In the genomic region with DNA sequence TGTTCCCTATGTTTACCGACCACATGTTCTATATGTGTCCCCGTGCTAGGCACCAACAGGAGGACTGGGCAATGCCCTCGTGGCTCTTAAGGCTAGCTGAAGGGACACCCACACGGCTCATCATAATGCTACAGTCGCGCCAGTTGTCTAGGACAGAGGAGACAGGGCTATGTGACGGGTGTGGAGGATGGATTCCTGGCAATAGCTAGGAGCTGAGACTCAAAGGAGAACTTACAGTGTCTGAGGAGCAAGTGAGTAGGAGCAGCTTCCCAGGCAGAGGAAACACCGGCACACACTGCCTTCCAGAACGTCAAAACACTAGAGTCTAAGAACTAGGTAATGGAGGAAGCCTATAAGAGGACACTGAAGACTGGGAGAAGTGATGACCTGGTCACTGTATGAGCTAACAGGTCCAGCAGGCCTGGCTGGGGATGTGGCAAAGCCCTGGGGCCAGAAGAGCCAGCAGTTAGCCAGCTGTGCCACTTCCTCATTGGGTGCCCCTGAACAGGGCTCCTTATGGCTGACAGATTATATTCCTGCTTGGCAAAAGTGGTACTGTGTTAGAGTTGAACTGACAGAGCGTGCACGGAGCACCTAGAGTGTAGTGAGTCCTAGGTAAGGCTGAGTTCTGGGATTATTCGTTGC, we compare ENCODE assay signal across 15 mouse cellular contexts. TPM values are rescaled to one million over a fixed set of nuclear protein-coding genes. Genes with fewer than 3 reads are reported as not detected.
DNase-seq lines count a peak whose midpoint lies in the region; ATAC-seq and TF ChIP-seq lines count a peak whose summit lies in the region.
"Had no signal": no experiment of that assay in that cellular context is flagged by ENCODE, and none has a peak within 500 bp of the region (broad histone marks: within the 10 kb centered on the region; RNA-seq: fewer than 3 reads in every experiment).

No protein-coding gene starts in this region.

- no peak overlapping the region for H3K4me3 ChIP-seq in stomach, embryonic 15.5 days (replicated peaks)
- no peak overlapping the region for H3K4me3 ChIP-seq in stomach, postnatal 0 days (ENCODE audit: low read depth, low read length)
- peak overlapping the region; percentile 77; the same call in 1 of the 2 replicates for H3K4me3 ChIP-seq in midbrain, embryonic 14.5 days (replicated peaks; ENCODE audit: low read depth, low read length)
- no peak overlapping the region for H3K4me3 ChIP-seq in kidney, embryonic 16.5 days (ENCODE audit: low read length)
- H3K4me3 ChIP-seq: heart, embryonic 10.5 days had no signal

- no peak overlapping the region for H3K9ac ChIP-seq in stomach, embryonic 15.5 days
- no peak overlapping the region for H3K9ac ChIP-seq in stomach, postnatal 0 days (ENCODE audit: low read length)
- H3K9ac ChIP-seq in midbrain, embryonic 14.5 days (replicated peaks; ENCODE audit: low read length), result no peak overlapping the region; the same call in 1 of the 2 replicates
- no peak overlapping the region for H3K9ac ChIP-seq in kidney, embryonic 16.5 days (replicated peaks; ENCODE audit: low read length)
- H3K9ac ChIP-seq: embryonic facial prominence, embryonic 15.5 days; limb, embryonic 15.5 days had no signal

- no peak for TF ChIP-seq CTCF in stomach, postnatal 0 days (IDR thresholded peaks at IDR 0.05; ENCODE audit: low read depth)

- H3K4me2 ChIP-seq in stomach, embryonic 15.5 days, result 0 out of 2 replicates have a peak overlapping the region, but pooled peaks have one; percentile 1
- no peak overlapping the region for H3K4me2 ChIP-seq in stomach, postnatal 0 days (replicated peaks; ENCODE audit: low read depth)
- peak overlapping the region; percentile 60 for H3K4me2 ChIP-seq in midbrain, embryonic 14.5 days (ENCODE audit: low read length)
- H3K4me2 ChIP-seq in kidney, embryonic 16.5 days (replicated peaks; ENCODE audit: low read depth, low read length), result no peak overlapping the region

- TF ChIP-seq EP300 in stomach, postnatal 0 days (optimal IDR thresholded peaks at IDR 0.05), result no peak

- no peaks in the 10 kb centered on the region for H3K27me3 ChIP-seq in stomach, embryonic 15.5 days (replicated peaks)
- no peaks in the 10 kb centered on the region for H3K27me3 ChIP-seq in stomach, postnatal 0 days (ENCODE audit: control insufficient read depth, insufficient read depth, low read length)
- no peaks in the 10 kb centered on the region for H3K27me3 ChIP-seq in midbrain, embryonic 14.5 days (ENCODE audit: control insufficient read depth, insufficient read depth, low read length)
- H3K27me3 ChIP-seq in kidney, embryonic 16.5 days (ENCODE audit: insufficient read depth, low read length), result no peaks in the 10 kb centered on the region
- H3K27me3 ChIP-seq: embryonic facial prominence, embryonic 15.5 days had no signal

- no peak overlapping the region for H3K27ac ChIP-seq in stomach, embryonic 15.5 days
- no peak overlapping the region for H3K27ac ChIP-seq in stomach, postnatal 0 days (replicated peaks)
- no peak overlapping the region for H3K27ac ChIP-seq in midbrain, embryonic 14.5 days (replicated peaks; ENCODE audit: low read depth, low read length)
- H3K27ac ChIP-seq in kidney, embryonic 16.5 days (ENCODE audit: low read length), result no peak overlapping the region
- H3K27ac ChIP-seq: embryonic facial prominence, embryonic 15.5 days; heart, embryonic 10.5 days; limb, embryonic 15.5 days had no signal

- H3K9me3 ChIP-seq in stomach, embryonic 15.5 days, result no peaks in the 10 kb centered on the region
- H3K9me3 ChIP-seq in stomach, postnatal 0 days (ENCODE audit: control insufficient read depth, low read length), result no peaks in the 10 kb centered on the region
- H3K9me3 ChIP-seq in midbrain, embryonic 14.5 days (ENCODE audit: control insufficient read depth, low read length), result no peaks in the 10 kb centered on the region
- H3K9me3 ChIP-seq in kidney, embryonic 16.5 days (ENCODE audit: low read length), result no peaks in the 10 kb centered on the region
- H3K9me3 ChIP-seq: embryonic facial prominence, embryonic 15.5 days; heart, embryonic 10.5 days; limb, embryonic 15.5 days had no signal

- DNase-seq in frontal cortex, adult 2 months (ENCODE audit: extremely low spot score in 1 of 2, low spot score in 1 of 2), result no peak
- DNase-seq in stomach, postnatal 0 days (ENCODE audit: low spot score), result no peak
- no peak for DNase-seq in midbrain, embryonic 14.5 days
- no peak for DNase-seq in heart, postnatal 4 days
- DNase-seq in cerebellum, postnatal 4 days (ENCODE audit: low spot score in 2 of 2), result no peak
- DNase-seq: kidney, postnatal 14 days; layer of hippocampus, postnatal 36 days; right cerebral cortex, postnatal 25 days had no signal

- ATAC-seq in frontal cortex, adult (ENCODE audit: low TSS enrichment), result peak; percentile 38
- ATAC-seq in stomach, embryonic 15.5 days (ENCODE audit: insufficient read depth, low FRiP score, low read depth), result no peak
- ATAC-seq in stomach, postnatal 0 days (ENCODE audit: low FRiP score, low TSS enrichment), result no peak
- ATAC-seq in midbrain, embryonic 14.5 days (ENCODE audit: low FRiP score, low TSS enrichment), result no peak
- ATAC-seq in kidney, embryonic 16.5 days (ENCODE audit: low FRiP score, low TSS enrichment), result no peak

- no peaks in the 10 kb centered on the region for H3K36me3 ChIP-seq in stomach, embryonic 15.5 days
- H3K36me3 ChIP-seq in stomach, postnatal 0 days (ENCODE audit: control insufficient read depth, insufficient read depth, low read length), result no peaks in the 10 kb centered on the region
- no peaks in the 10 kb centered on the region for H3K36me3 ChIP-seq in midbrain, embryonic 14.5 days (ENCODE audit: control insufficient read depth, insufficient read depth, low read length)
- no peaks in the 10 kb centered on the region for H3K36me3 ChIP-seq in kidney, embryonic 16.5 days (ENCODE audit: insufficient read depth, low read length)
- H3K36me3 ChIP-seq: embryonic facial prominence, embryonic 15.5 days; heart, embryonic 10.5 days; limb, embryonic 15.5 days had no signal

- WGBS in stomach, embryonic 15.5 days, result 87% methylated on average over 12 of the region's 12 CpGs
- WGBS in stomach, postnatal 0 days, result 81% methylated on average over 12 of the region's 12 CpGs
- 91% methylated on average over 12 of the region's 12 CpGs for WGBS in midbrain, embryonic 14.5 days
- 90% methylated on average over 12 of the region's 12 CpGs for WGBS in kidney, embryonic 16.5 days

- H3K4me1 ChIP-seq in stomach, embryonic 15.5 days, result peaks cover 22% of the 10 kb centered on the region
- no peaks in the 10 kb centered on the region; the same call in 1 of the 2 replicates for H3K4me1 ChIP-seq in stomach, postnatal 0 days (replicated peaks; ENCODE audit: control insufficient read depth, insufficient read depth)
- peaks cover 40% of the 10 kb centered on the region for H3K4me1 ChIP-seq in midbrain, embryonic 14.5 days (ENCODE audit: control insufficient read depth, insufficient read depth, low read length)
- H3K4me1 ChIP-seq in kidney, embryonic 16.5 days (ENCODE audit: insufficient read depth, low read length), result peaks cover 19% of the 10 kb centered on the region

RNA-seq across cellular contexts. Expression of a gene that starts 2.7 kb away (rescaled TPM):
- 59.7 and 61.2 TPM in 2 replicates for polyA plus RNA-seq in frontal cortex, adult 2 months (2012; rRNA removed)
- polyA plus RNA-seq in stomach, embryonic 15.5 days (2015; fragmentation: Nextera tagmentation; extraction: Ambion mirVana), result 13.7 and 16.2 TPM in 2 replicates
- polyA plus RNA-seq in stomach, postnatal 0 days (2015; fragmentation: Nextera tagmentation; extraction: Ambion mirVana), result 6.6 and 14.7 TPM in 2 replicates
- polyA plus RNA-seq in midbrain, embryonic 14.5 days (2014; fragmentation: Nextera tagmentation; extraction: Ambion mirVana), result 22.0 and 23.2 TPM in 2 replicates
- polyA plus RNA-seq in kidney, embryonic 16.5 days (2015; fragmentation: Nextera tagmentation; extraction: Ambion mirVana), result 7.1 and 7.2 TPM in 2 replicates
- total RNA-seq in heart, postnatal 4 days (2021), result 10 to 100 TPM; 22.2 to 23.8 TPM

RNA-seq across cellular contexts. Expression of a gene that starts 31.3 kb away (rescaled TPM):
- polyA plus RNA-seq in frontal cortex, adult 2 months (2012; rRNA removed), result 0.27 and 0.34 TPM in 2 replicates
- 6.8 and 8.6 TPM in 2 replicates for polyA plus RNA-seq in stomach, embryonic 15.5 days (2015; fragmentation: Nextera tagmentation; extraction: Ambion mirVana)
- polyA plus RNA-seq in stomach, postnatal 0 days (2015; fragmentation: Nextera tagmentation; extraction: Ambion mirVana), result 5.7 and 7.0 TPM in 2 replicates
- polyA plus RNA-seq in midbrain, embryonic 14.5 days (2014; fragmentation: Nextera tagmentation; extraction: Ambion mirVana), result 0.33 and 0.40 TPM in 2 replicates
- polyA plus RNA-seq in kidney, embryonic 16.5 days (2015; fragmentation: Nextera tagmentation; extraction: Ambion mirVana), result 65.9 and 74.8 TPM in 2 replicates
- not detected for total RNA-seq in heart, postnatal 4 days (2021)
- total RNA-seq: gastrocnemius, adult 18-20 months; layer of hippocampus, postnatal 36 days had no signal

RNA-seq across cellular contexts. Expression of a gene that starts 43.1 kb away (rescaled TPM):
- polyA plus RNA-seq in frontal cortex, adult 2 months (2012; rRNA removed), result 18.9 and 20.9 TPM in 2 replicates
- polyA plus RNA-seq in stomach, embryonic 15.5 days (2015; fragmentation: Nextera tagmentation; extraction: Ambion mirVana), result 29.8 and 30.4 TPM in 2 replicates
- polyA plus RNA-seq in stomach, postnatal 0 days (2015; fragmentation: Nextera tagmentation; extraction: Ambion mirVana), result 18.3 and 20.1 TPM in 2 replicates
- 24.1 and 28.0 TPM in 2 replicates for polyA plus RNA-seq in midbrain, embryonic 14.5 days (2014; fragmentation: Nextera tagmentation; extraction: Ambion mirVana)
- 23.3 and 23.9 TPM in 2 replicates for polyA plus RNA-seq in kidney, embryonic 16.5 days (2015; fragmentation: Nextera tagmentation; extraction: Ambion mirVana)
- total RNA-seq in heart, postnatal 4 days (2021), result 10 to 100 TPM; 14.6 to 14.9 TPM

Comparison
In these comparisons a context has a peak if more than half of its experiments do, and no peak if none do; other contexts are left out.
1. H3K4me2 ChIP-seq: peak in stomach, embryonic 15.5 days (single experiment) and midbrain, embryonic 14.5 days (single experiment); none in stomach, postnatal 0 days (single experiment) and kidney, embryonic 16.5 days (single experiment).